Mouse (Mus musculus) bone marrow, adult 2 months (tissue): Measurements from ENCODE around the gene Cabcoco1. TPM values are rescaled to one million over a fixed set of nuclear protein-coding genes. Genes with fewer than 3 reads are reported as not detected.

Experiments used
- H3K27ac ChIP-seq: fragments of 200-500 bp; 2 replicates; pipeline ENCODE4 v1.5.1; 2012; ENCODE audit warnings: low read depth, mild to moderate bottlenecking, control low read depth, inconsistent platforms, low read length; ENCODE audit not compliant: control insufficient read depth, poor library complexity, insufficient read depth
- H3K4me1 ChIP-seq: fragments of 200-500 bp; 2 replicates; pipeline ENCODE4 v1.6.1; 2011; ENCODE audit warnings: low read length; ENCODE audit not compliant: control insufficient read depth, insufficient read depth
- H3K4me3 ChIP-seq: fragments of 200-500 bp; replicated peaks from 2 replicates; pipeline ENCODE3; 2011; ENCODE audit warnings: mild to moderate bottlenecking, low read depth, low read length, control low read depth; ENCODE audit not compliant: control insufficient read depth
- CTCF ChIP-seq: fragments of 200-500 bp; IDR thresholded peaks from 2 replicates; pipeline ENCODE4 v1.5.1; 2011; ENCODE audit warnings: low read length, control low read depth; ENCODE audit not compliant: control insufficient read depth, insufficient read depth
- POLR2A ChIP-seq: fragments of 200-500 bp; IDR thresholded peaks from 2 replicates; pipeline ENCODE4 v1.6.1; 2011; ENCODE audit warnings: low read depth, mild to moderate bottlenecking, control low read depth, low read length, borderline replicate concordance; ENCODE audit not compliant: control insufficient read depth
- WGBS: fragments of 180-500 bp; shearing (Covaris S2); methylation state at CpG from one replicate; pipeline ENCODE4 v1.1.7; 2018; 5-methylcytosine and 5-hydroxymethylcytosine counted together
- polyA plus RNA-seq: library from polyadenylated mRNA; stranded (reverse); fragments of >200 nt; gene quantifications from 2 replicates; pipeline ENCODE4 v1.2.4, GENCODE M21; 2011; ENCODE audit warnings: low replicate concordance; ENCODE audit not compliant: missing spikeins, insufficient read depth, insufficient read length

Cabcoco1 gene
- 0.97 TPM in 1 of 2 replicates, not detected in the other for polyA plus RNA-seq

- 4% methylated on average over 17 of the region's 17 CpGs for WGBS
- Histone ChIP-seq H3K27ac (peak within 1 kb of the TSS; percentile 48), H3K4me3 (peak within 1 kb of the TSS; percentile 70), H3K4me1 (no peaks in the 10 kb centered on the region; the same call in 1 of the 2 replicates)
- TF ChIP-seq CTCF (no peak), POLR2A (no peak)
Measured at GRCm38 (mm10) chr10:68541139-68541942, at the start of gene Cabcoco1. Cabcoco1 (minus strand) TSS chr10:68541896.

GRCm38 (mm10) chr10:68589530-68590252 is 48.0 kb upstream of the Cabcoco1 start:
- TF ChIP-seq CTCF (no peak), POLR2A (no peak)
- WGBS = 83% methylated on average over 11 of the region's 11 CpGs
- Histone ChIP-seq H3K4me1 (no peaks in the 10 kb centered on the region), H3K27ac (no peak overlapping the region), H3K4me3 (no peak overlapping the region)

- 77% methylated on average over 4 of the region's 4 CpGs for WGBS
- no peak overlapping the region for H3K27ac ChIP-seq
- no peak overlapping the region for H3K4me3 ChIP-seq
- H3K4me1 ChIP-seq = no peaks in the 10 kb centered on the region
- TF ChIP-seq POLR2A = no peak
- TF ChIP-seq CTCF = no peak
Measured at GRCm38 (mm10) chr10:68587416-68588040, 45.8 kb upstream of the Cabcoco1 start.

- TF ChIP-seq CTCF (no peak), POLR2A (no peak)
- Histone ChIP-seq H3K4me3 (no peak overlapping the region), H3K27ac (no peak overlapping the region), H3K4me1 (no peaks in the 10 kb centered on the region)
- 67% methylated on average over 9 of the region's 9 CpGs for WGBS
Measured at GRCm38 (mm10) chr10:68577321-68577720, 35.6 kb upstream of the Cabcoco1 start.

GRCm38 (mm10) chr10:68568172-68568571 is 26.5 kb upstream of the Cabcoco1 start:
- Histone ChIP-seq H3K4me3 (no peak overlapping the region), H3K27ac (no peak overlapping the region), H3K4me1 (no peaks in the 10 kb centered on the region)
- TF ChIP-seq POLR2A = no peak
- no peak for TF ChIP-seq CTCF

- H3K27ac ChIP-seq = no peak overlapping the region
- WGBS = 89% methylated on average over 5 of the region's 5 CpGs
- H3K4me1 ChIP-seq = no peaks in the 10 kb centered on the region
- TF ChIP-seq POLR2A = no peak
- TF ChIP-seq CTCF = no peak
- no peak overlapping the region for H3K4me3 ChIP-seq
Measured at GRCm38 (mm10) chr10:68562344-68562743, 20.6 kb upstream of the Cabcoco1 start.

- H3K4me3 ChIP-seq = no peak overlapping the region
- TF ChIP-seq CTCF (no peak), POLR2A (no peak)
- 64% methylated on average over 4 of the region's 4 CpGs for WGBS
- no peaks in the 10 kb centered on the region for H3K4me1 ChIP-seq
- H3K27ac ChIP-seq = no peak overlapping the region
Measured at GRCm38 (mm10) chr10:68558828-68559219, 17.1 kb upstream of the Cabcoco1 start.

GRCm38 (mm10) chr10:68558105-68558827 is 16.6 kb upstream of the Cabcoco1 start:
- WGBS = 74% methylated on average over 13 of the region's 13 CpGs
- Histone ChIP-seq H3K4me1 (no peaks in the 10 kb centered on the region), H3K27ac (no peak overlapping the region), H3K4me3 (no peak overlapping the region)
- TF ChIP-seq CTCF (no peak), POLR2A (no peak)
